Mouse (Mus musculus) hindbrain, embryonic 14.5 days (tissue): Measurements from ENCODE around the gene Tfap4. TPM values are rescaled to one million over a fixed set of nuclear protein-coding genes. Genes with fewer than 3 reads are reported as not detected.

Source experiments
- ATAC-seq: fragments of 200-750 bp; cut with Nextera tagmentation; 2 replicates; pipeline ENCODE4 v1.8.0; 2017; ENCODE audit warnings: moderate number of reproducible peaks, mild to moderate bottlenecking, moderate TSS enrichment, moderate library complexity; ENCODE audit not compliant: low FRiP score
- DNase-seq: peaks from one replicate; pipeline ENCODE4 v3.0.0-alpha.2; 2015; ENCODE audit warnings: low spot score
- H3K27ac ChIP-seq: fragments of 300-500 bp; sonication (generic); 2 replicates; pipeline ENCODE4 v1.5.1; 2014; ENCODE audit warnings: mild to moderate bottlenecking, moderate library complexity
- H3K27me3 ChIP-seq: fragments of 300-500 bp; sonication (generic); 2 replicates; pipeline ENCODE4 v1.6.1; 2014; ENCODE audit warnings: mild to moderate bottlenecking, low read length, mixed read lengths; ENCODE audit not compliant: control insufficient read depth, insufficient read depth
- H3K36me3 ChIP-seq: fragments of 300-500 bp; sonication (generic); replicated peaks from 2 replicates; pipeline ENCODE4 v1.6.1; 2014; ENCODE audit not compliant: control insufficient read depth, insufficient read depth
- H3K4me1 ChIP-seq: fragments of 300-500 bp; sonication (generic); replicated peaks from 2 replicates; pipeline ENCODE4 v1.6.1; 2014; ENCODE audit warnings: antibody characterized with exemption, low read length, mixed read lengths; ENCODE audit not compliant: control insufficient read depth, insufficient read depth
- H3K4me2 ChIP-seq: fragments of 300-500 bp; sonication (generic); replicated peaks from 2 replicates; pipeline ENCODE4 v1.6.1; 2014; ENCODE audit warnings: mild to moderate bottlenecking, moderate library complexity
- H3K4me3 ChIP-seq: fragments of 300-500 bp; sonication (generic); replicated peaks from 2 replicates; pipeline ENCODE4 v1.5.1; 2014; ENCODE audit warnings: mild to moderate bottlenecking, low read length
- H3K9ac ChIP-seq: fragments of 300-500 bp; sonication (generic); 2 replicates; pipeline ENCODE4 v1.6.1; 2014
- H3K9me3 ChIP-seq: fragments of 300-500 bp; sonication (generic); 2 replicates; pipeline ENCODE4 v1.6.1; 2016; ENCODE audit warnings: low read length; ENCODE audit not compliant: control insufficient read depth
- WGBS: fragments of 180-500 bp; shearing (Covaris S2); extraction: QIAGEN DNeasy Blood & Tissue Kit; methylation state at CpG from one replicate; pipeline ENCODE4 v1.1.7; 2014; 5-methylcytosine and 5-hydroxymethylcytosine counted together
- polyA plus RNA-seq: library from polyadenylated mRNA; unstranded; fragments of >200 nt; fragmentation: Nextera tagmentation; extraction: Ambion mirVana; gene quantifications from 2 replicates; pipeline ENCODE4 v1.2.1, GENCODE M21; 2014

The Tfap4 gene
- polyA plus RNA-seq = 8.2 and 8.8 TPM in 2 replicates

DNA sequence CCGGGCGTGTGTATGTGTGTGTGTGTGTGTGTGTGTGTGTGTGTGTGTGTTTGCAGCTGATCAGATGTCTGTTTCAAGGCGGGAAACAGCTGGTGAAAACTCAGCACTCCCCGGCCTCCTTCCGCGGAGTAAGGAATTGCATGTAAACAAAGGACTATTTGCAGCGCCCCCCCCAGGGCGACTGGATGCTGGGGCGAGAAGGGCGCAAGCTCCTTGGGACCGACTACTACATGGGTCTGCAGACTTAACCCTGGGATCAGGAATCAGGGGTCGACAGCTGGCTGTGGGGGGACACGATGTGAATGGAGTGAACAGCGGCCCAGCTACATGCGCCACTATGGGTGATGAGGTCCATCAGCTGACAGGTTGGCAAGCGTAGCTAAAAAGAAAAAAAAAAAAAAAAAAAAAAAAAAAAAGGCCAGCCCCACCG is at the start of gene Tfap4:
Gene Tfap4, minus strand, starts transcription at position 140 of the 430 bp plus-strand sequence.
- no peaks in the 10 kb centered on the region for H3K27me3 ChIP-seq

DNA sequence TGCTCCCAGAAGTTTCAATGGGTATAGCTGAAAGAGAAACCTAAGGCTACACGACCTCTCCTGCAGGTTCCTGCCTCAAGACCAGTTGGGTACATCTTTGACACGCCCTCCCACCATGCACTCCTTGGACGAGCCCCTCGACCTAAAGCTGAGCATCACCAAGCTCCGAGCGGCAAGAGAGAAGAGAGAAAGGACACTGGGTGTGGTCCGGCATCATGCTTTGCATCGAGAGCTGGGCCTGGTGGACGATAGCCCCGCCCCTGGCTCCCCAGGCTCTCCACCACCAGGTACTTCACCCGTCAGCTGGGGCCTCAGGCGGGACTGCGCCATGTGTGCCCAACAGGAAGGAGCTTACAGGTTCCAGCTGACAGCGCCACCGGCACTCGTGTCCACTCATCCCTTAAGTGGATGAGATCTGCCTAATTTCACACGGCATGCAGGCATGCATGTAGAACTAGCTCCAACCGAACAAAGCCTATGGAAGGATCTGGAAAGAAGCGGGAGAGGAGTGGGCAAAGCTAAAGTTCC is 48.9 kb upstream of the Tfap4 start:
- no peak for ATAC-seq
- peaks cover 33% of the 10 kb centered on the region for H3K4me1 ChIP-seq
- H3K9me3 ChIP-seq = no peaks in the 10 kb centered on the region
- no peak overlapping the region for H3K27ac ChIP-seq
- no peaks in the 10 kb centered on the region for H3K27me3 ChIP-seq
- WGBS = 89% methylated on average over 19 of the region's 19 CpGs
- DNase-seq = no peak
- H3K4me2 ChIP-seq = no peak overlapping the region
- H3K36me3 ChIP-seq = peaks cover 47% of the 10 kb centered on the region
- no peak overlapping the region for H3K9ac ChIP-seq
- H3K4me3 ChIP-seq = no peak overlapping the region

More for the DNA sequence above, at the start of gene Tfap4:
- ATAC-seq (peak; percentile 47), DNase-seq (peak; percentile 84)
- Histone ChIP-seq H3K9me3 (no peaks in the 10 kb centered on the region), H3K4me1 (peaks cover 13% of the 10 kb centered on the region; the same call in 1 of the 2 replicates), H3K4me3 (peak within 1 kb of the TSS; percentile 55), H3K4me2 (peak within 1 kb of the TSS; percentile 82), H3K36me3 (no peaks in the 10 kb centered on the region), H3K9ac (peak within 1 kb of the TSS; percentile 86), H3K27ac (peak within 1 kb of the TSS; percentile 83)
- under 1% methylated on average over 17 of the region's 17 CpGs for WGBS

DNA sequence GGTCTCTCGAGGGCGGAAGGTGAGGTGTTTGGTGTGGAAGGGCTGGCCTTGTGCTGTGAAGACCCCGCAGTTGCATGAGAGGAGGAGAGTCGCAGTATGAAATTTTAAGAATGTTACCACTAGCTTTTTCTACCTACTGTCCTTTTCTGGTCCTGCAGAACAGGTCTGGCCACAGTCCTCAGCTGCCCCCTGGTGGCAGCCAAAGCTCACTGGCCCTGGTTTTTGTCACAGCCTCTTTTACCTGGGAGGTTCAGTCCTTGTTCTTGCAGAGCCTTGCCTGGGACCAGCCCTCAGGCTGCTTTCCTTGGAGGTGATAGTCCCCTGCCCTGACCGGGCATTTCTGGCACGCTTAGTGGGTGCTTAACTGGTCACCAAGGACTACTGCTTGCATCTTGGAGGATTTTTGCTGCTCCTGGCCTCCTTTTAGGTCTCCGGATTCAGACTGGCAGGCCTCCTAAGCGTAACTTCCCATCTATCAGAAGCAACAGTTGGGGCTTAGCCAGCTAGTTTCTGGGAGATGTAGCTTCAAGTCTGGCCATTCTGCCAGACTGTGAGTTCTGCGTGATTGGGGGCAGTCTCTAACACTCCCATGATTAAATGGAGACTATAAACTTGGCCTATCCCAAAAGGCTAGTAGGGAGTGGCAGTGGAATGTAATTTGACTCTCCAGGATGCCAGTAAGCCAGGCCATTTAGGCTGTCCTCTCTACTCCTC is 48.3 kb upstream of the Tfap4 start:
- Histone ChIP-seq H3K9me3 (no peaks in the 10 kb centered on the region), H3K27ac (no peak overlapping the region), H3K4me2 (no peak overlapping the region), H3K36me3 (peaks cover 42% of the 10 kb centered on the region), H3K4me3 (no peak overlapping the region), H3K9ac (no peak overlapping the region), H3K27me3 (no peaks in the 10 kb centered on the region), H3K4me1 (peaks cover 39% of the 10 kb centered on the region)
- DNase-seq = peak; percentile 88
- peak; percentile 35; the same call in 1 of the 2 replicates for ATAC-seq
- 60% methylated on average over 9 of the region's 9 CpGs for WGBS

DNA sequence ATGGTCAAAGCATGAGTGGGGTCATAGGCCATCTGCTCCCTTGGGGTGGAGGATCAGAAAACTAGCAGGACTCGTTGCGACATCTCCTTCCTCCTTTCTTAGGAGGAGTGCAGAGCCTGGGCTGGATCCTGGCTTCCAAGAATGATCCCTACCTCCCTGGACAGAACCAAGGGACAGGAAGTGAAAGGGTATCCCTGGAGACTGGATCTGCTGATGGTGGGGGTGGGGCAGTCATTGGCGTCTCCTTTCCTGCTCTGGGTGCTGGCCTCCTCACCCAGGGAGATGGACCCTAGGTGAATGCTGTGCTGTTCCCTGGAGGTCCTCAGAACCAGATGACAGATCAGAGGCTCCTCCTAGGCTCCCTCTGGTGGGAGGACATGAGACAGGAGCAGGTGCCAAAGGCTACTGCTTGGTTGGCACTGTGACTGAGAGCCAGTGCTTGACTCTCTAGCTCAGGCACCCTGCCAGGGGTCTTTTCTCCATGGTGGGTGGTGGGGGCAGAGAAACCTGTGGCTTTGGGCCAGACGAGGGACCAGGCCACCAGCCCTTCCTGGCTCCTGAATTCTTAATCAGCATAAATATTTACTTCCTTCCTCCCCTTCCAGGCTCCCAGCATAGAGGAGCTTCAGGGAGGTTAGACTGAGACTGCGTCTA is 46.9 kb upstream of the Tfap4 start:
- Histone ChIP-seq H3K4me3 (no peak overlapping the region), H3K4me1 (peaks cover 50% of the 10 kb centered on the region), H3K27ac (peak overlapping the region; percentile 51), H3K9ac (no peak overlapping the region), H3K27me3 (no peaks in the 10 kb centered on the region), H3K4me2 (no peak overlapping the region), H3K36me3 (peaks cover 27% of the 10 kb centered on the region), H3K9me3 (no peaks in the 10 kb centered on the region)
- DNase-seq (no peak), ATAC-seq (peak; percentile 25; the same call in 1 of the 2 replicates)
- 33% methylated on average over 5 of the region's 5 CpGs for WGBS

DNA sequence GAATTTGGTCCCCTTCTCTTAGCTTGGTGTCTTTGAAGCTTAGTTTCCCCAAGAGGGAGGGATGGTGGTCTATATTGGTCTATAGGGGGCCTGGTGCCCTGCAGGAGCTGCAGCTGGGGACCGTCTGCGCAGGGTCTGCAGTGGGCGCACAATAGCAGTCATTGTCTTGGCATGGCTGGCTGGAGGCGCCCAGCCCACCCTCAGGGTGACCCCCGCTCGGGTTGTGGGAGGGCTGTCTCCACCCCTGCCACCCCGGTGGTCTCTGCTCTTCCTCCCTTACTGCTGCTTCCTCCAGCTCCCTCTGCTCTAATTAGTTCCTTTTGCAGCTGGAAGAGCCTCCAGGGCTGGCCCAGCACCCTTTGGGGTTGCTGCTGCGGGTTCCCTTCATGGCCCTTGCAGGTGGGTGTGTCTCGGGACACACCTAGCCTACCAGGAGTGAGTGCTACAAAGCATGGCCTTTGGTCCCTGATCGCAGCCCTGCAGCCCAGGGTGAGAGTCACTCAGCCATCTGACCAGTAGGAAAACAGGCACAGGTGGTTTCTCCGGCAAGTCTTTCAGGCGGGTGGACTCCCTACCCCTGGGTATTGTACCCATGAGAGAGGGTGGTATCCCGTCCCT is 46.0 kb upstream of the Tfap4 start:
- no peak overlapping the region for H3K4me3 ChIP-seq
- H3K4me1 ChIP-seq = peaks cover 50% of the 10 kb centered on the region
- no peaks in the 10 kb centered on the region for H3K9me3 ChIP-seq
- DNase-seq = no peak
- H3K9ac ChIP-seq = no peak overlapping the region
- no peak for ATAC-seq
- whole genome bisulfite sequencing = 48% methylated on average over 13 of the region's 13 CpGs
- H3K36me3 ChIP-seq = peaks cover 18% of the 10 kb centered on the region; the same call in 1 of the 2 replicates
- no peak overlapping the region for H3K27ac ChIP-seq
- H3K4me2 ChIP-seq = no peak overlapping the region
- no peaks in the 10 kb centered on the region for H3K27me3 ChIP-seq

DNA sequence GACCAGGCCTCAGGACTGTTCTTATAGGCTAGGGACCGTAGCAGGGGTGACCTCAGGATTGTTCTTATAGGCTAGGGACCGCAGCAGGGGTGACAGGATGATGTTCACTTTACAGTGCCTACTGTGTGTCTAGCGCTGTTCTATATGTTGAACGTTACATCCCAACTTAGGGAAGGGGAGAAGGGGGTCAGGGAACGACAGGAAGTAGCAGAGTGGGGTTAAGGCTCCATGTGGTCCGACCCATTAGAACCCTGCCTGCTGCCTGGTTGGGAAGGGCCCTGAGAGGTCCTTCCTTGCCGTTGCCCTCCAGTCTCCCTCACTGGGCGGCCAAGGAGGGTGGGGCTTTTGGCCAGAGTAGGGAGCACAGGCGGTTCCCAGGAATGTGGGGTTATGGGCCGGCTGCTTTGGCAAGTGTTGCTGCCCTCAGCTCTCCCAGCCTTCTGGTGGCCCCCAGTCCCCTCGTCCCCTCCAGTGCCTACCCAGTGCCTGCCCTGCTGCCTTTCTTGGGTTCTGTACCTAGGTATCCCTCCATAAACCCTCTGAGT is 44.7 kb upstream of the Tfap4 start:
- no peaks in the 10 kb centered on the region for H3K9me3 ChIP-seq
- H3K27ac ChIP-seq = no peak overlapping the region
- peaks cover 50% of the 10 kb centered on the region for H3K4me1 ChIP-seq
- H3K4me3 ChIP-seq = no peak overlapping the region
- ATAC-seq (no peak), DNase-seq (no peak)
- WGBS = 74% methylated on average over 11 of the region's 11 CpGs
- H3K27me3 ChIP-seq = no peaks in the 10 kb centered on the region
- H3K36me3 ChIP-seq = 0 out of 2 replicates have a peak, but pooled peaks cover 8% of the 10 kb centered on the region
- H3K4me2 ChIP-seq = no peak overlapping the region
- H3K9ac ChIP-seq = no peak overlapping the region

DNA sequence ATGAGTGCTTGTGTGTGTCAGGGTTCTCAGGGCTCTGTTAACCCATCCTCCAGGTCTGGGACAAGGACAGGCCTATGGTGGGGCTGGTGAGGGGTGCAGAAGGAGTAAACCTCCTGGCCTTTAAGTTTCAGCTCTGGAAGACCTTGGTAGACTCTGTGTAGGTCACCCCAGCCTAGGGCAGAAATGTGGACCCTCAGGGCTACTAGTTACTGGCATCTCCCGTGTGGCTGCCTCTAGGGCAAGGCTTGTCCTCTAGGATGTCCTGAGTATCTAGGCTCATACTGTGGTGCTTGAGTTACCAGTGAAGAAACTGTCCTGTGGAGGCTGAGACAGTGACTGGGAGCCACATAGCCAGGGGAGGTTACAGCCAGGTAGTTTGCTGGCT is 43.8 kb upstream of the Tfap4 start:
- ATAC-seq = no peak
- no peak overlapping the region for H3K4me2 ChIP-seq
- no peak overlapping the region for H3K4me3 ChIP-seq
- H3K4me1 ChIP-seq = peaks cover 59% of the 10 kb centered on the region
- no peaks in the 10 kb centered on the region for H3K27me3 ChIP-seq
- WGBS = 64% methylated on average over 1 of the region's 1 CpGs
- H3K9me3 ChIP-seq = no peaks in the 10 kb centered on the region
- DNase-seq = no peak
- no peak overlapping the region for H3K27ac ChIP-seq
- 0 out of 2 replicates have a peak, but pooled peaks cover under 1% of the 10 kb centered on the region for H3K36me3 ChIP-seq
- H3K9ac ChIP-seq = peak overlapping the region; percentile 39; the same call in 1 of the 2 replicates

DNA sequence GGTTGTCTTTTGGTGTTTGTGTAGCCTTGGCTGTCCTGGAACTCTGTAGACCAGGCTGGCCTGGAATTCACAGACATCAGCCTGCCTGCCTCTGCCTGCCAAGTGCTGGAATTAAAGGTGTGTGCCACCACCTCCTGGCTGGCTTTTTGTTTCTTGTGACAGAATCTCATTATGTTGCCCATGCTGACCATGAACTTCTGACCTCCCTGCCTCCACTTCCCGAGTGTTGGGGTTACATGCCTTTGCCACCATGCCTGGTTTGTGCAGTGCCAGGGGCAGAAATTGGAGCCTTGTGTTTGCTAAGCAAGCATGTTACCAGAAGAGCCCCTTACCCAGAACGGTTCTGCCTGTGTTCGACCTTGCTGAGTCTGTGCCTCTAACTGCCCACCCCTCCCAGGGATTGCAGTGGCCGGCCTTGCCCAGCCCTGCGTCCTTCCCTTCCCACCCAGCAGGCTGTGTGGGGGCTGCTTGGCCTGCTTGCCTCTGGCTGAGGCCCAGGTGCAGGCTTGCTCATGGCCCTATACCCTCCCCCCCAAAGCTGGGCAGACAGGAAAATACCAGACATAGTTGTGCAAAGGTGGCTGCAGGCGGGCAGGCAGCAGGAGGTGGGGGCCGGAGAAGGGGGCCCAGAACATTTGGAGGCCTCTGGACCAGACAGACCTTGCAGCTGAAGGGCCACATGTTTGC is 43.3 kb upstream of the Tfap4 start:
- Histone ChIP-seq H3K27ac (0 out of 2 replicates have a peak overlapping the region, but pooled peaks have one; percentile 3), H3K4me3 (no peak overlapping the region), H3K4me2 (no peak overlapping the region), H3K4me1 (peaks cover 65% of the 10 kb centered on the region), H3K9me3 (no peaks in the 10 kb centered on the region), H3K9ac (peak overlapping the region; percentile 39), H3K36me3 (no peaks in the 10 kb centered on the region), H3K27me3 (no peaks in the 10 kb centered on the region)
- WGBS = 44% methylated on average over 7 of the region's 7 CpGs
- ATAC-seq (no peak), DNase-seq (no peak)
